Comparison of ENCODE assay signal across 10 mouse cellular contexts in genomic region chr16:33921514-33921913, GRCm38 (mm10). TPM values are rescaled to one million over a fixed set of nuclear protein-coding genes. Genes with fewer than 3 reads are reported as not detected.
A peak's percentile ranks its signal among the peaks of the same experiment; 100 is the strongest.
DNase-seq lines count a peak whose midpoint lies in the region; ATAC-seq and TF ChIP-seq lines count a peak whose summit lies in the region.
"Had no signal": no experiment of that assay in that cellular context is flagged by ENCODE, and none has a peak within 500 bp of the region (broad histone marks: within the 10 kb centered on the region; RNA-seq: fewer than 3 reads in every experiment).

No protein-coding gene starts in this region.

- DNase-seq in heart, postnatal 25 days (ENCODE audit: low spot score): no peak
- peak; percentile 79 for DNase-seq in lung, postnatal 0 days (ENCODE audit: low spot score)
- DNase-seq in lung, adult 18-20 months: no peak
- DNase-seq in stomach, postnatal 0 days (ENCODE audit: low spot score): no peak
- DNase-seq in midbrain, embryonic 11.5 days (ENCODE audit: low spot score, missing footprints): no peak
- DNase-seq in gastrocnemius, postnatal 10 days: no peak
- DNase-seq: right cerebral cortex, postnatal 14 days had no signal

- no peak overlapping the region for H3K4me2 ChIP-seq in heart, embryonic 15.5 days
- H3K4me2 ChIP-seq in lung, postnatal 0 days (replicated peaks; ENCODE audit: low read depth, low read length): no peak overlapping the region
- no peak overlapping the region for H3K4me2 ChIP-seq in limb, embryonic 15.5 days
- no peak overlapping the region for H3K4me2 ChIP-seq in stomach, postnatal 0 days (replicated peaks; ENCODE audit: low read depth)
- H3K4me2 ChIP-seq in midbrain, embryonic 11.5 days: no peak overlapping the region

- H3K27ac ChIP-seq in heart, embryonic 15.5 days: peak overlapping the region; percentile 72
- H3K27ac ChIP-seq in lung, postnatal 0 days (ENCODE audit: low read length): peak overlapping the region; percentile 33; the same call in 1 of the 2 replicates
- H3K27ac ChIP-seq in limb, embryonic 15.5 days: peak overlapping the region; percentile 80; the same call in 1 of the 2 replicates
- peak overlapping the region; percentile 67 for H3K27ac ChIP-seq in stomach, postnatal 0 days (replicated peaks)
- H3K27ac ChIP-seq in midbrain, embryonic 11.5 days (ENCODE audit: low read depth, low read length): no peak overlapping the region

- intact Hi-C loops in heart, postnatal 25 days (cut with DNase I): no loop called here

- 0 out of 2 replicates have a peak, but pooled peaks have one; percentile 12 for TF ChIP-seq EP300 in lung, postnatal 0 days (IDR thresholded peaks at IDR 0.05)
- TF ChIP-seq EP300 in stomach, postnatal 0 days (optimal IDR thresholded peaks at IDR 0.05): no peak

- H3K36me3 ChIP-seq in heart, embryonic 15.5 days: peaks cover 11% of the 10 kb centered on the region; the same call in 1 of the 2 replicates
- no peaks in the 10 kb centered on the region for H3K36me3 ChIP-seq in lung, postnatal 0 days (ENCODE audit: insufficient read depth, low read length)
- H3K36me3 ChIP-seq in limb, embryonic 15.5 days: peaks cover 15% of the 10 kb centered on the region; the same call in 1 of the 2 replicates
- 0 out of 2 replicates have a peak, but pooled peaks cover 9% of the 10 kb centered on the region for H3K36me3 ChIP-seq in stomach, postnatal 0 days (ENCODE audit: control insufficient read depth, insufficient read depth, low read length)
- no peaks in the 10 kb centered on the region for H3K36me3 ChIP-seq in midbrain, embryonic 11.5 days (ENCODE audit: control insufficient read depth, insufficient read depth, low read length)

- no peak for ATAC-seq in heart, embryonic 15.5 days (replicated peaks; ENCODE audit: insufficient number of reproducible peaks, insufficient read depth, low FRiP score, low read depth)
- ATAC-seq in lung, postnatal 0 days: peak; percentile 38; the same call in 1 of the 2 replicates
- no peak for ATAC-seq in limb, embryonic 15.5 days (ENCODE audit: insufficient number of reproducible peaks, low FRiP score, low TSS enrichment, low read depth)
- ATAC-seq in stomach, postnatal 0 days (ENCODE audit: low FRiP score, low TSS enrichment): no peak
- ATAC-seq in midbrain, embryonic 11.5 days (ENCODE audit: low FRiP score): no peak
- ATAC-seq: CD4-positive, CD25-positive, alpha-beta regulatory T cell, adult 4 months had no signal

- TF ChIP-seq CTCF in lung, postnatal 0 days (IDR thresholded peaks at IDR 0.05): no peak
- TF ChIP-seq CTCF in stomach, postnatal 0 days (IDR thresholded peaks at IDR 0.05; ENCODE audit: low read depth): no peak

- H3K4me1 ChIP-seq in heart, embryonic 15.5 days (replicated peaks): peaks cover 52% of the 10 kb centered on the region
- H3K4me1 ChIP-seq in lung, postnatal 0 days (ENCODE audit: insufficient read depth, low read depth, low read length): peaks cover 6% of the 10 kb centered on the region; the same call in 1 of the 2 replicates
- H3K4me1 ChIP-seq in limb, embryonic 15.5 days: peaks cover 50% of the 10 kb centered on the region
- peaks cover 3% of the 10 kb centered on the region for H3K4me1 ChIP-seq in stomach, postnatal 0 days (replicated peaks; ENCODE audit: control insufficient read depth, insufficient read depth)
- no peaks in the 10 kb centered on the region for H3K4me1 ChIP-seq in midbrain, embryonic 11.5 days (ENCODE audit: control insufficient read depth, insufficient read depth, low read length)

- 60% methylated on average over 5 of the region's 5 CpGs for WGBS in heart, embryonic 15.5 days
- WGBS in lung, postnatal 0 days: 44% methylated on average over 5 of the region's 5 CpGs
- WGBS in limb, embryonic 15.5 days: 55% methylated on average over 5 of the region's 5 CpGs
- WGBS in stomach, postnatal 0 days: 54% methylated on average over 5 of the region's 5 CpGs
- 89% methylated on average over 5 of the region's 5 CpGs for WGBS in midbrain, embryonic 11.5 days

- H3K4me3 ChIP-seq in heart, embryonic 15.5 days: no peak overlapping the region
- H3K4me3 ChIP-seq in lung, postnatal 0 days (ENCODE audit: low read depth, low read length): no peak overlapping the region
- H3K4me3 ChIP-seq in limb, embryonic 15.5 days: no peak overlapping the region
- H3K4me3 ChIP-seq in stomach, postnatal 0 days (ENCODE audit: low read depth, low read length): no peak overlapping the region
- no peak overlapping the region for H3K4me3 ChIP-seq in midbrain, embryonic 11.5 days (ENCODE audit: low read depth, low read length)

- no peaks in the 10 kb centered on the region for H3K27me3 ChIP-seq in heart, embryonic 15.5 days
- H3K27me3 ChIP-seq in lung, postnatal 0 days (replicated peaks; ENCODE audit: insufficient read depth, low read length): no peaks in the 10 kb centered on the region
- no peaks in the 10 kb centered on the region for H3K27me3 ChIP-seq in limb, embryonic 15.5 days
- H3K27me3 ChIP-seq in stomach, postnatal 0 days (ENCODE audit: control insufficient read depth, insufficient read depth, low read length): no peaks in the 10 kb centered on the region
- H3K27me3 ChIP-seq in midbrain, embryonic 11.5 days (ENCODE audit: control insufficient read depth, insufficient read depth, low read length): no peaks in the 10 kb centered on the region

- H3K9me3 ChIP-seq in heart, embryonic 15.5 days (replicated peaks): no peaks in the 10 kb centered on the region
- H3K9me3 ChIP-seq in lung, postnatal 0 days (ENCODE audit: low read length): no peaks in the 10 kb centered on the region
- no peaks in the 10 kb centered on the region for H3K9me3 ChIP-seq in limb, embryonic 15.5 days
- H3K9me3 ChIP-seq in stomach, postnatal 0 days (ENCODE audit: control insufficient read depth, low read length): no peaks in the 10 kb centered on the region
- no peaks in the 10 kb centered on the region for H3K9me3 ChIP-seq in midbrain, embryonic 11.5 days (ENCODE audit: control insufficient read depth, low read length)

- no peak overlapping the region for H3K9ac ChIP-seq in heart, embryonic 15.5 days
- no peak overlapping the region for H3K9ac ChIP-seq in lung, postnatal 0 days (replicated peaks; ENCODE audit: low read depth)
- H3K9ac ChIP-seq in limb, embryonic 15.5 days: no peak overlapping the region
- H3K9ac ChIP-seq in stomach, postnatal 0 days (ENCODE audit: low read length): no peak overlapping the region
- H3K9ac ChIP-seq in midbrain, embryonic 11.5 days (ENCODE audit: low read length): no peak overlapping the region

RNA-seq across cellular contexts. Expression of gene Umps, which starts 45.3 kb away (rescaled TPM):
- polyA plus RNA-seq in heart, embryonic 15.5 days (2015; fragmentation: Nextera tagmentation; extraction: Ambion mirVana): 23.9 and 30.7 TPM in 2 replicates
- total RNA-seq in heart, postnatal 25 days (2021): 1 to 10 TPM; 9.0 to 9.2 TPM
- polyA plus RNA-seq in lung, postnatal 0 days (2015; fragmentation: Nextera tagmentation; extraction: Ambion mirVana): 10.3 and 11.1 TPM in 2 replicates
- 43.7 and 43.9 TPM in 2 replicates for polyA plus RNA-seq in limb, embryonic 15.5 days (2015; fragmentation: Nextera tagmentation; extraction: Ambion mirVana)
- 24.0 and 26.4 TPM in 2 replicates for polyA plus RNA-seq in stomach, postnatal 0 days (2015; fragmentation: Nextera tagmentation; extraction: Ambion mirVana)
- polyA plus RNA-seq in midbrain, embryonic 11.5 days (2014; fragmentation: Nextera tagmentation; extraction: Ambion mirVana): 70.8 and 72.9 TPM in 2 replicates
- 1 to 10 TPM; 7.4 to 9.1 TPM for total RNA-seq in gastrocnemius, postnatal 10 days (2021)
